Mouse (Mus musculus) megakaryocyte, adult 5-6 weeks (primary cell): ENCODE measurements at regions not wholly inside any gene's neighbourhood (a gene's known extent, or its start where the extent isn't known, plus 50 kb on each side); places are given as distances from the start of the nearest gene placed in this dataset.
A peak's percentile ranks its signal among the peaks of the same experiment; 100 is the strongest.
"Not testable (repeated sequence)": the region's sequence is repeated elsewhere in the genome, so short reads cannot be mapped to it uniquely, and the experiment has no call there.

Experiments
- ATAC-seq: 2 replicates; pipeline ENCODE4 v1.8.0; 2016; ENCODE audit warnings: mild to moderate bottlenecking, inconsistent platforms; ENCODE audit not compliant: poor library complexity, severe bottlenecking

DNA sequence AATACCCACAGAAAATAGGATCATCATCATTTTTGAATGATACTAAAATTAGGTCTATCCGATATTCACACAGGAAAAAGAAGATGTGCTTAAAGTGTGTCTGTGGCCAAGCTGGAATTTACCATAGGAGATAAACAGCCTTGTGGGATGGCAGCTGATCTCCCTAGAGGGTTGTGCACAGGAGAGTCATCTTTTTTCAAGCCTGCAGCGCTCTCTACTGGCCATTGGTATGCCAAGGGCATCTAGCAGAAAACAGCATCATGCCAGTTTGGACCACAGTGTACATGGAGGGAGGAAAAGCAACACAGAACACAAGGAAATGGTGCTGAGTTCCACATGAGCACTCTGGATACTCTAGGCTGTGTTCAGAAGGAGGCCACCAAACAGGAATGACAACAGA lies 74.1 kb upstream of the Diaph3 start:
- peak; percentile 72 for ATAC-seq

DNA sequence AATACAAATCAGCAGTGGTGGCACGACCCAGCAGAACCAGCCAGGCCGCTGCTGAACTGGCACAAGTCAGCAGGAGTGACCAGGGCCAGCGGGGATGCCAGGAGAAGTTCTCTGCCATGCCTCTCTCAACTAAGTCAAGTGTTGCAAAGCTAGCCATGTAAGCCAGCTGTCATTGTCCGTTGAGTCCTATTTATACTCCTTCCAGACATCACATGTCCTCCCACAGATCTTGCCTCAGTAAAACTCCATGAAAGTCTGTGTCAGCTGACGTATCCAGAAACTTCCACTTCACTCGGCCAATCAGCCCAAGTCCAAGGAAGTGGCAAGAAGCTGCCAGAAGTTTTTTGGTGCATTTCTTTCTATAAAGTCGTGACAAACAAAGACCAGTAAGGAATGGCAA lies 76.0 kb upstream of the Diaph3 start:
- no peak for ATAC-seq

DNA sequence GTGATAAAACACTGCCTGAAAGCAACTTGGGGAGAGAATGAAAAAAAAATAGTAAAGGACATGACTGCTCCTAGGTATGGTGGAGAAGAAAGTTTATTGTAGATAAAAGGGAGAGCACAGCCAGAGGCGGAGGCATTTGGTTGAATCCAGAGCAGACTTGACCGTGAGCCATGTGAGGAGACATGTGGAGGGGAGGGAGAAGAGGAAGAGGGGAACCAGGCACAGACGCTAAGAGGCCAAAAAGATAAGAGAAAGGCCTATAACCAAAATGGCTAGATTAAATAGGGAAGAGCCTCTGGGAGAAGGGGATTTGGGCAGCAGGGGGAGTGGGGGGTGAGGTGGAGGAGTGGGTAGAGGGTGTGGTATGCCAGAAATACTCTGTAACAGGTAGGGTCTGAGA lies 78.9 kb upstream of the Diaph3 start:
- no peak for ATAC-seq

DNA sequence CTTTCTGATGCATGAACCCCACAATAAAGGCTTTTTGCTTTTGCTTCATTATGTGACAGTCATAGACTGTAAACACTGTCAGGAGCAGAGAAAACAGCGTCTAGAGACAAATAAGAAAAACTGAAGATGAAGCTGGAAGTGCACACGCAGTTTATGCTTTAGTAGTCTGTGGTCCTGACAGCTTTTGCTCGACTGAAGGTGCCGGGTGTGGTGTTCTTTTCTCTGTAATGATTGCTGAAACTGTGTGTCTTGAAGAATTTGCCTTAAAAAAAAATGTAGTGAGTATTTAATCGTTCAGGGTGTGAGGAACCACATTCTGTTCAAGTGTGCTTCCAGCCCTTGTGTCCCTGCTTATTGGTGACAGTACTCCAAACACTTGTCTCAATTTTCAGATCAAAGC lies 83.8 kb upstream of the Diaph3 start:
- no peak for ATAC-seq

DNA sequence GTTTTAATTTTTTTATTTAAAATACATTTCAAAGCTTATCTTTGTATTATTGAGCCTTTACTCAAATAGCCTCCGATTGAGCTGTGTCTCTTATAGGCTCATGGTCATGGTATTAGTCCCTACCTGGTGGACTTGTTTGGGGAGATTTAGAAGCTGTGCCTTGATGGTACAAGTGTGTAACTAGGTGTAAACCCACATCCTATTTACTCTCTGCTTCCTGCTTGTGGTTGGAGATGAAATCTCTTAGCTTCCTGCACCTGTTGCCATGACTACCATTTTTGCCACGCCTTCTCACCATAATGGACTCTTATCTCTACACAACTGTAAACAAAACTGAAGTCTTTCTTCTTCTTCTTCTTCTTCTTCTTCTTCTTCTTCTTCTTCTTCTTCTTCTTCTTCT lies 108.2 kb upstream of the Diaph3 start:
- no peak for ATAC-seq

DNA sequence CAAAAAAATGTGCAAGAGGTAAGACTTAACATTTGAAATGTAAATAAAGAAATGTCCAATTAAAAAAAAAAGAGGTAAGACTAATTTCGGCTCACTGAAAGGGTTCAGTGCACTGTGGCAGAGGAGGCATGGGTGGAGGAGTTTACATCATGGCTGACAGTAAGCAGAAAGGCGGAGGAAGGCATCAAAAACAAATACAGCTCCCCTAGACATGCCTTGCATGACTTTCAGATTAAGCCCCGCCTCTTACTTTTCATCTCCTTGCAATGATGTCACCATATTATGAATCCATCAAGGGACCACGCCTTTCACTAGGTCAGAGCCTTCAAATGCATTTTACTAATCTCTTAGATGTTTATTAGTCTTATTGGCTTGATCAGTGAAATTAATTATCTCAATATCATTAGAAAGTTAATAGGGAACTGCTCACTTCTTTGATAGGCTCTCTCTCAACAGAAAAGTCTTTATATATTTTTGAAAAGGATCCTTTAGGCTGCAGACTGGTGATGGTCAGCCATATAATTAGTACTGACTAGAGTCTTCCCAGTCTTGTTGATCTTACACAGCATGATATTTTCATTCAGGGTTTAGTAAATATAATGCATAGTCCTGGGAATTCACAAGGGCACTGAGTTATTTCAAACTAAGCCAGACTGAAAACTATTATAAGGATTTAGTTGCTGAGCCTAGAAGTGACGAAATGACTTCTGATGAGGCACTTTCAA lies 114.6 kb upstream of the Diaph3 start:
- ATAC-seq = no peak

DNA sequence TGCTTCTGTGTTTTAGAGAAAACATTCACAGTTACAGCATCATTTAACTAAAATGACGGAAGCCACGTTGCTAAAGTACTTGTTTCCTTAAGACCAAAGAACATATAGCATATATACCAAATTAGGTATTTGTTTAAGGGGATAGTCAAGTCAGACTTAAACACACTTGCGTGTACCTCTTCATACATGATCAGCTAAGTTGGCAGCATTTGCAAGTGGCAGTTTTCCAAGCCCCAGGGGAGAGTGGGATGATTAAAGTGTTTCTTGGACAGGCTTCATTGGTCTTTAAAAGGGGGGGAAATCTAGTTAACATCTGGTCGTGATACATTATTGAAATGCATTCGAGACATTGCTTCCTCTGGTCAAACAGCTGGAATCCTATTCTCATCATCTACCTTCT lies 120.7 kb upstream of the Diaph3 start:
- ATAC-seq = no peak

DNA sequence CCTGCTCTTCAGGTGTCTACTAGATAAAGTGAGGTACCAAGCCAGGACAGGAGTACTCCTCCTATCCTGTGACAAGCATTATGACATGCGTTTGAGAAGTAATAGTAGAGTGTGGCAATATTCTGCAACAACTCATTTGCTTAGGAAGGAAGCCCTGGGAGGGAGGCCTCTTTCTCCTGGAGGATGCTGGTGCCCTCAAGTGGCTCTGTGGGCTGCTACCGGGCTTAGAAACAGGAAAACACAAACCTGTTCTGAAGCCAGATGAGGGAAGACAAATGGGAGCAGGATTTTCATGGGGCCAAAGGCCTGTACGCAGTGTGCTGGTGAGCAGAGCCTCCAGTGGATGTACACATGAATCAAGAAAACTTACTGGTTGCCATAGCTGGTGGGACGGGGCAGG lies 123.8 kb upstream of the Diaph3 start:
- ATAC-seq = no peak

DNA sequence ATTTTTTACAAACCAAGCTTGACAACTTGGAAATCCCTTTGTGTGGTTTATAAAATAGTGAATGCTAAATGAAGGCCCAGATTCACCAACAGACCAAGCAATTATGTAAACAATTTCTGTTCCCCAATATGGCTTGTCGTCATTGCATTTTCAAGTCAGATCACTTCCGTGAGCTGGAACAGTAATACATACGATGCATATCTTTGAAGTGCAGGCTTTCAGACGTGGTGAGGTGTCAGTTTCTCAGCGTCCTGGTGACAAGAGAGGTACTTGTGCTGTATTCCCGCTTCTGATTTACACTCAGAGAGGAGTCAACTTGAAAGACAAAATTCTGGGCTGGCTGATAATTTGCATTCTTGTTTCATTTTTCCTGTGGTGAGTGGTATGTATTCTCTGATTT lies 125.3 kb upstream of the Diaph3 start:
- no peak for ATAC-seq

DNA sequence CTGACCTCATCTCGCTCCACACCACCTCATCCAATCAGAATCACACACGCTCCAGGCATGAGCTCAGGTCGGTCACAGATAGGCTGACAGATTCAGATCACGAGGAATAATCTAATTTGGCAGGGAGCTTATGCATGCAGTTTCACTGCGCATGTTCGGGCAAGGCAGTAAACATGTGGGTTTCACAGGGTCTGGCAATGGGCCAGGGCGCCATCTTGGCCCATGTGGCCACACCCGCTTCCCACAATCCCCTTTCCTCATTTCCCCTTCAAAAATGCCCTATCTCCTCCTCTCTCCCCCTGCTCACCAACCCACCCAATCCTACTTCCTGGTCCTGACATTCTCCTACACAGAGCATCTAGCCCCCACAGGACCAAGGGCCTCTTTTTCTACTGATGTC lies 127.2 kb upstream of the Tdrd3 start:
- not testable (repeated sequence) for ATAC-seq

DNA sequence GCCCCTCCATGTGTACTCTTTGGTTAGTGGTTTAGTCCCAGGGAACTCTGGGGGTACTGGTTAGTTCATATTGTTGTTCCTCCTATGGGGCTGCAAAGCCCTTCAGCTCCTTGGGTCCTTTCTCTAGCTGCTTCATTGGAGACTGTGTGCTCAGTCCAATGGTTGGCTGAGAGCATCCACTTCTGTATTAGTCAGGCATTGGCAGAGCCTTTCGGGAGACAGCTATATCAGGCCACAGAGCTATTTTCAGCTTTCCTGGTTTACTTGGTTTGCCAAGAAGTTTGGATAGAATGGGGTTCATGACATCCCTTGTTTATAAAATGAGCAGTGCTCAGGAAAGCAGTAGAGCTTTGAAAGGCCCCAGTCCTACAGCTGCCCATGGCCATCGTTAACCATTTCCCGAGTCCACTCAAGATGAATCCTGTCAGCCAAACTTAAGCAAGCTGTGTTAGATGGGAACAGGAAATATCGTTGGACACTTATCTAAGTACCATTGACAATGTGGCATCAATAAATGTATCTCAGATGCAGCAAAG lies 126.7 kb upstream of the Tdrd3 start:
- no peak for ATAC-seq

DNA sequence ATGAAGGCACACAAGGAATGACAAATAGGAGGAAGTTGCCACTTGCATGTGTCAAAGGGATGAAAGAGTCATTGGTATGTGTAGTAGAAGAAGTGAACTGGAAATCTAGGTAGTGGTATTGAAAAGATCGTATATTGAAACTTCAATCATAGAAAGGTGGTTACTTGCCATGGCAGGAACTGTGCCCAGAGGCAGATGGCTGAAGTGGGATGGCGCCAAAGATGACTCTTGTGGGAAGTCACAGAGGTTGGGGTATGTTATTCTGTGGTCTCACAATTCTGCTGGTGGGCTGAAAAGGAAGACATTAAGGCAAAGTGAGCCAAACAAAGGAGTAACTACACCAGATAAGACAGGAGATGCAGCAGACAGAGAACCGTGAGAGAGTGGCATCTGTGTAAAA lies 121.2 kb upstream of the Tdrd3 start:
- ATAC-seq = no peak

DNA sequence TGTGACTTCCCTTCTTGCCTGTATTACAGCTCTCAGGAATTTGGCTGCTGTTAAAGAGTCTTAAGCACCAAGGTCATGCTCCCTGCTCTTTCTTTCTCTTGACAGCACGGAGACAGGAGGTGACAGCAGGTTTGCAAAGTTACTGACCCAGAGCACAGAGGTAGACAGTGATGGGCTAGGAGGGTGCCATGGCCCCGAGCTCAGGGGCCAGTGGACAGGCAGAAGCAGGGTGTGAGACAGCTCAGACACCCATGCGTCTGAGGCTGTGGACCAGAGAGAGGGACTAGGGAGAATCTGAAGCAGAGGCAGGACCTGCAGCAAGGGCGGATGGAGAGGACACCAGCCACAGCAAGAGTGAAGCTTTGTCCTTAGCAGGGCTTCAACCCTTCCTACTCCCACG lies 119.3 kb upstream of the Tdrd3 start:
- ATAC-seq = no peak

DNA sequence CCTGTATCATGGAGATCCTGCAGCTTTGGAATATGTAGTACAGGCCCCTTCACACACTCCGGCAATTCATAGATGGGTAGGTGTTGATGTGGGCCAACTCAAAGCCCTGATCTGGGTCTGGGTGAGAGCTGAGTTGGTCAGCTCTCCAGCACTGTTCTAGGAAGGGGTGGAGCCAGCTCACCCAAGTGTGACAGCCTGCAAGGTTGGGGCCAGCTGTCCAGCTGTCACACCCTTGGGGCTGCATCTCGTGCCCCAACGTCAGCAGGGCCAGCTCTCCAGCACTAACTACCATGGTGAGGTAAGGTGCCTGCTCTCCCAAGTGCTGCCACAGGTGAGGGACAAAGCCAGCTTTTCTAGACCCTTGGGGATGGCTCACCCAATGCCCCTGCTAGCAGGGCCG lies 115.6 kb upstream of the Tdrd3 start:
- no peak for ATAC-seq

DNA sequence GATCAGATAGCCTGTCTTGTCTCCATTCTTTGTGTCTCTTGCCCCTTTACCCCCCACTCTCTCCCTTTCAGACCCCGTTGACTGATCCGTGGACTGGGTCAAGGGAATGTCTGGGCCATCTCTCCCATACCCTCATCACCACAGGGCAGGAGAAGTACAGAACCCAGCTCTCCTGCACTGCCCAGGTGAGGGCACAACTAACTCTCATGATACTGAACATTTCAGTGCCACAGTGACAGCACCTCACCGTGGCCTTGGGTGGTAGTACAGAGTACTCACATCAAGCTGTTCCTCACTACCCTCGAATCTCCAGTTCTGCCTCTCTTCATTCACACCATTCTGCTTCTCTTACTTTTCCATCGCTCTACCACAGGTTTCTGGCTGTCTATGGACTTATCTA lies 114.9 kb upstream of the Tdrd3 start:
- ATAC-seq = no peak

DNA sequence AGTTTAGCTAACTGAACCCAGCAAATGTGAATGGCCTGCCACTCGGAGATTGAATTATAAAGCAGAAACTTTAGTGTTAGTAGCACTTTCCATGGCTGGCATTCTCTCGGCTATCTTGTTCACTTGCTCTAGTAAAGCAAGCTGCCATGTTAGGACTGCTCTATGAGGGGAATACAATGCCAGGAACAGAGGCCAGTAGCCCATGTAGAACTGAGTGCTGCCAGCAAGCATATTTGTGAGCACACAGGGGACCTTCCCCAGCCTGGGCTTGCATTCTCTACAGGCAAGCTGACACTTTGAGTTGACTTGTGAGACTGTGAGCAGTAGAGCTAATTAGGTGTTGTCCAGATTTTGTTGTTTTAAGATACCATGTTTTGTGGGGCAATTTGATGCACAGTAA lies 111.0 kb upstream of the Tdrd3 start:
- no peak for ATAC-seq

DNA sequence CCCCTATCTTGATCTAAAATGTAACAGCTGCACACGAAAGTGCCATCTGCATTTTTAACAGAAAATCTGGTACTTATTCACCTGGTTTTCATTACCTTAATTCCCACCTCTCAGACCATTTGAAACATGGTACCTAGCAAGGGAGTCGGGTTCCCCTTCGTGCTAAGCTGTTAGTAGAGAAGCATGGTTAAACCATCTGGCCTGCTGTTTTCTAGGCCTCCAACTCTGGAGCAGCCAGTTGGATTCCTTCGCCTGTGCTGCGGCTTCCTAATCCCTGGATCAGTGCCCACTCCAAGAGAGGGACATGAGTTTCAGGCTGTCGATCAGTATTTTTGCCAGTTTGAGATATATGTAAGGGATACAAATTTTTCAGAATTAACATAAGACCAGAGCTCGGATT lies 110.4 kb upstream of the Tdrd3 start:
- ATAC-seq = no peak

DNA sequence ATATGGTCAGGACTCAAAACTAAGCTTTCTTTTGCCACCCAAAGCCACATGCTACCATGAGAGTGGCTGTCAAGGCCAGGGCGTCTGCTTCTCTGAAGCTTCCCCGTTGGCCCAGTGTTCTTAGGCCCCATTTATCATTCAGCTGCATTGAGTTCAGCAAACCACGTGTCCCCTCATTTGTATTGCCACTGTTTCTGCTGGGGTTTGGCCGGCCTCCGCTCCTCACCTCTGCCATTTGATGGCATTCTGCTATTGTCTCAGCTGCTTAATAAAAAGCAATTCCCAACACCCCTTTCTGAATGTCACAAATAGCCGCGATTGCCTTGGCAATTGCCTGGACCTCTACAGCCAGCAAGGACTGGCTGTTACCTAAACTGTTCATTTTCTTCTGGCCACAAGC lies 108.4 kb upstream of the Tdrd3 start:
- no peak for ATAC-seq

DNA sequence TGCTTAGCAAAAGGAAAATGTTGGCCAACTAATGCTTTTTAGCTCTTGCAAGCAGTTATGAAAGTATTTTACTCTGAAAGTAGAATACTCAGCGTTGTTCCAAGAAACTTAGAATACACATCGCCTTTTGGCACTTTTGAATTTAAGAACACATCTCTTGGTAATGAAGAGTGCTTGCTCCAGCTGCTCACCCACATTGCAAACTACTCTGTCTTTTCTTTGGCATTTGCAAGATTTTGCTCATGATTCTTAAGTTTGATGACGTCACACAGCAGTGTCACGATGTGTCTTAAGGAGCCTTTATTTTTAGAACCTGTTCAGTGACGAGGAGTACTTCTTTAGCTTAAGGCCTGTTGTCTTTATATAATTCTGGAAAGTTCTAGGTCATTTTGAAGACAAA lies 104.1 kb upstream of the Tdrd3 start:
- ATAC-seq = no peak

DNA sequence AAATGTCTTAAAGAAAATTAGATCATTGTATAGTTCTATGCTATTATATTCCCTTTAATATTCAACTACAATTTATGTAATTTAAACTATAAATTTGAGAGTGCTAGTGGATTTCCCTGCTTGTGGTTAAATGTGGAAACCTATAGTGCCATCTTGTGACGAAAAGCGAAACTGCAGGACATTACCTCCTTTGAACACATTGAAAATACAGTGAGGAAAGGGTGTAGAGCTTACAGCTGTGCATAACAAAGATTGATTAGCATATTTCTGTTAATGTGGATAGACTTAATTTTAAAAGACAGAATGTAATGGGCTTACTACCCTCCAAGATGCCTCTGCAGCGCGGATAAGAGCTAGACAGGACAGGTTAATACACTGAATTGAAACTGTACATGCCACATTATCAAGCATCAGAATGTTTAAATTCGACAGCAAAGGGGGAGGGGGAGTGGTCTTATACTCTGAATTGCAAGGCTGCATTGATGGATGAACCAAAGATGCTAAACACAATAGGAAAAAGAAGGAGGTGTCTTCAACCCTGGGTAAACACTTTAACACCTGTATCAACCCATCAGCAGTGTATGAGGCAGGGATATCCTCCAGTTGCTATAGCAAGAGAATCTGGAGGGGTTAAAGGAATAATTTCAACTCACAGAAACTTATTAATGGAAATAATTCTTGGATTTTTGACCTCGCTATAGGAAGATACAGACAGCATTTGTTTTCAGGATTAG lies 101.3 kb upstream of the Tdrd3 start:
- ATAC-seq = peak; percentile 80

DNA sequence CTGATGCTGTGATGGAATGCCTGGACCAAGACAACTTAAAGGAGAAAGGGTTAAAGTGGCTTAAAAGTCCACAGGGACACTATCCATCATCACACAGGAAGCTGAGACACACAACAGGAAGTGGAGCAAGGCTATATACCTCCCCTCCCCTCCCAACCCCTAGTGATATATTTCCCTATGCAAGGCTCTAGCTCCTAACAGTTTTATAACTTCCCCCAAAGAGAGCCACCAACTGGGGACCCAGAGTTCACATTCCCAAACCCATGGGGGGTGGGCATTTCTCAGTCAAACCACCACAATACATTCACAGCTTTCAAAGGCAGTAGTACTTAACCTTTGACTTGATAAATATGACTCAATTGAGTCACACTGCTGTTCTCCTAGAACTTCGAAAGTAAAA lies 88.6 kb upstream of the Tdrd3 start:
- no peak for ATAC-seq

DNA sequence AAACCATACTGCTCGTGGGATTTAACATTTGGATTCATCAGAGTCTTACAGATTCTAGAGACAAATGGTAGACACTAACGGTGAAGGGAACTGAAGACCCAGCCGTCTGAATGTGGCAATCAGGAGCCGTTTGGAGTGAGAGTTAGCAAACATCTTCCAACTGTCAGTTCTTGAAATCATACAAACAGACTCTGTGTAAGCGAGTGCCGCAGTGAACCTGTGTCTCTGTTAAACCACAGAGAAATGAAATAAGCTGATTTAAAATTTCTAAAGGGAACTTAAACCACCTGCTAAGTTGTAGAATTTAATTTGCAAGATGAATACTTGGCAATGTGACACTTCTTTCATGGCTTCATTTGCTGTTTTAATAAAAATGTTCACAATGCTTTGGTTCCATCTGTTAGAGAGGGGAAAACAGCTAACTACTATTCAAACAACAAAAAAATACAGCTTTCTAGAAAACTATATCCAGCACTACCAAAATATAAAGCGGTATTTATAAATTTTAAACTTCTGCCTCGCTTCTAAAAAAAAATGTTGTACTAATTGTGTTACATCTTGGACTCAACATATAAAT lies 78.4 kb upstream of the Tdrd3 start:
- ATAC-seq = no peak
